Mouse (Mus musculus) midbrain, embryonic 16.5 days (tissue): ENCODE results near the gene Emc10. TPM values are rescaled to one million over a fixed set of nuclear protein-coding genes. Genes with fewer than 3 reads are reported as not detected.

Experiments used
- ATAC-seq: fragments of 200-750 bp; cut with Nextera tagmentation; 2 replicates; pipeline ENCODE4 v1.8.0; 2017; ENCODE audit warnings: moderate TSS enrichment
- H3K27ac ChIP-seq: fragments of 300-500 bp; sonication (generic); 2 replicates; pipeline ENCODE4 v1.5.1; 2014; ENCODE audit warnings: mild to moderate bottlenecking, low read length, mixed read lengths
- H3K27me3 ChIP-seq: fragments of 300-500 bp; sonication (generic); 2 replicates; pipeline ENCODE4 v1.6.1; 2014; ENCODE audit warnings: low read depth, low read length, mixed read lengths; ENCODE audit not compliant: control insufficient read depth, insufficient read depth
- H3K36me3 ChIP-seq: fragments of 300-500 bp; sonication (generic); 2 replicates; pipeline ENCODE4 v1.6.1; 2014; ENCODE audit warnings: mild to moderate bottlenecking, low read length, moderate library complexity, mixed read lengths; ENCODE audit not compliant: control insufficient read depth, insufficient read depth
- H3K4me1 ChIP-seq: fragments of 300-500 bp; sonication (generic); 2 replicates; pipeline ENCODE4 v1.6.1; 2014; ENCODE audit warnings: mild to moderate bottlenecking, low read length, mixed read lengths; ENCODE audit not compliant: control insufficient read depth, insufficient read depth
- H3K4me2 ChIP-seq: fragments of 300-500 bp; sonication (generic); 2 replicates; pipeline ENCODE4 v1.6.1; 2014; ENCODE audit warnings: mild to moderate bottlenecking, low read length, mixed read lengths
- H3K4me3 ChIP-seq: fragments of 300-500 bp; sonication (generic); 2 replicates; pipeline ENCODE4 v1.5.1; 2014; ENCODE audit warnings: low read depth, mild to moderate bottlenecking, low read length, moderate library complexity, mixed read lengths
- H3K9ac ChIP-seq: fragments of 300-500 bp; sonication (generic); 2 replicates; pipeline ENCODE4 v1.6.1; 2014; ENCODE audit warnings: low read depth, low read length, mixed read lengths
- H3K9me3 ChIP-seq: fragments of 300-500 bp; sonication (generic); replicated peaks from 2 replicates; pipeline ENCODE4 v1.6.1; 2014; ENCODE audit warnings: mild to moderate bottlenecking, low read length, mixed read lengths; ENCODE audit not compliant: control insufficient read depth, poor library complexity, severe bottlenecking
- WGBS: fragments of 180-500 bp; shearing (Covaris S2); extraction: QIAGEN DNeasy Blood & Tissue Kit; methylation state at CpG from one replicate; pipeline ENCODE4 v1.1.7; 2014; 5-methylcytosine and 5-hydroxymethylcytosine counted together
- polyA plus RNA-seq: library from polyadenylated mRNA; unstranded; fragments of >200 nt; fragmentation: Nextera tagmentation; extraction: Ambion mirVana; gene quantifications from 2 replicates; pipeline ENCODE4 v1.2.1, GENCODE M21; 2015

Gene Emc10
- polyA plus RNA-seq, 1 experiment from 2014 or later, result 137 TPM

DNA sequence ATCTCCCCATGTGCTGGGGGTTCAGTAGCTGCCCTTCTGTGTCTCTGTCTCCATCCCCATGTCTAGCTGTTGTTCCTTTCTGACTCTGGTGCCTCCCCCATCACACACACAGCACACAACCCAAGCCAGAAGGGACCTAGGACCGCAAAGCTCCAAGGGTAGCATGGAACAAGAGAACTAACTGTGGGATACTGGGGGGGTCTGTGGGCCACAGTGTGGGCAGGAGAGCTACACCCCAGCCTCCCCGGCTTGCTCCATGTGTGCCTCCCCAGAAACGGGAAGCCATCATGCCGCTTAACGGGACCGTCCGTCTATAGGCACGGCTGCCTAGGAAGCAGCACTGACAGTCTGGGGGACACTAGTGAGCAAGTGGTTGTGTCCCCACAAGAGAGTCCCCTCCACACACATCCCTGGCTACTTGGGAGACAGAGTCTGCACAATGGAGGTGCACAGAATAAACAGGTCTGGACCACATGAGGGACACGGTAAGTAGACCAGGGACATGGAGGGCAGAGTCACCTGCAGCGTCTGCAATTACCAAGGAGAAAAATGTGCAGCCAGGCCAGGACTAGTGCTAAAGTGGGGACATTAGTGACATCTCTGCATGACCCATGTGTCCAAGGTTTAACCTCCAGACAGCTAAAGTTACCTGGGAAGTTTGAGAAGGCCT, 32.6 kb downstream of the Emc10 start:
- H3K9ac ChIP-seq, result peak overlapping the region; percentile 34
- H3K36me3 ChIP-seq, result peaks cover 34% of the 10 kb centered on the region
- peak overlapping the region; percentile 88 for H3K27ac ChIP-seq
- no peaks in the 10 kb centered on the region for H3K27me3 ChIP-seq
- no peak overlapping the region for H3K4me3 ChIP-seq
- no peaks in the 10 kb centered on the region for H3K9me3 ChIP-seq
- 84% methylated on average over 10 of the region's 10 CpGs for WGBS
- no peak overlapping the region for H3K4me2 ChIP-seq
- H3K4me1 ChIP-seq, result peaks cover 34% of the 10 kb centered on the region
- ATAC-seq, result no peak

DNA sequence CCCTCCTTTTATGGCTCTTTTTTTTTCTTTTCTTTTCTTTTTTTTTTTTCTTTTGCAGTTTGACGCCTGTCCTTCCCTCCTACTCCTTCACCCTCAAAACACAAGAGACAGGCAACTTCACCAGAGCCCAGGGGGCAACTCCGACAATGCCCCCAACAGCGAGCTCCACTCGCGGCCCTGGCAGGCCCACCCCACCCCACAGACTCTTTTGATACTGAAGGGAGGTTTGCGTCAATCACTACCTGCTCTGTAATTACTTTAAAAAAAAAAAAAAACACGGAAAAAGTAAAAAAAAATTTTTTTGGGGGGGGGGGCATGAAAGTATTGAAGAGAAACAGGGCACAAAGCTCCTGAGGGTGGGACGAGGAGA, 33.3 kb downstream of the Emc10 start:
- no peaks in the 10 kb centered on the region for H3K9me3 ChIP-seq
- no peak overlapping the region for H3K4me3 ChIP-seq
- peaks cover 40% of the 10 kb centered on the region for H3K36me3 ChIP-seq
- H3K27ac ChIP-seq, result no peak overlapping the region
- H3K4me2 ChIP-seq, result no peak overlapping the region
- no peak overlapping the region for H3K9ac ChIP-seq
- H3K27me3 ChIP-seq, result no peaks in the 10 kb centered on the region
- 51% methylated on average over 8 of the region's 8 CpGs for WGBS
- peaks cover 32% of the 10 kb centered on the region for H3K4me1 ChIP-seq
- ATAC-seq, result no peak

DNA sequence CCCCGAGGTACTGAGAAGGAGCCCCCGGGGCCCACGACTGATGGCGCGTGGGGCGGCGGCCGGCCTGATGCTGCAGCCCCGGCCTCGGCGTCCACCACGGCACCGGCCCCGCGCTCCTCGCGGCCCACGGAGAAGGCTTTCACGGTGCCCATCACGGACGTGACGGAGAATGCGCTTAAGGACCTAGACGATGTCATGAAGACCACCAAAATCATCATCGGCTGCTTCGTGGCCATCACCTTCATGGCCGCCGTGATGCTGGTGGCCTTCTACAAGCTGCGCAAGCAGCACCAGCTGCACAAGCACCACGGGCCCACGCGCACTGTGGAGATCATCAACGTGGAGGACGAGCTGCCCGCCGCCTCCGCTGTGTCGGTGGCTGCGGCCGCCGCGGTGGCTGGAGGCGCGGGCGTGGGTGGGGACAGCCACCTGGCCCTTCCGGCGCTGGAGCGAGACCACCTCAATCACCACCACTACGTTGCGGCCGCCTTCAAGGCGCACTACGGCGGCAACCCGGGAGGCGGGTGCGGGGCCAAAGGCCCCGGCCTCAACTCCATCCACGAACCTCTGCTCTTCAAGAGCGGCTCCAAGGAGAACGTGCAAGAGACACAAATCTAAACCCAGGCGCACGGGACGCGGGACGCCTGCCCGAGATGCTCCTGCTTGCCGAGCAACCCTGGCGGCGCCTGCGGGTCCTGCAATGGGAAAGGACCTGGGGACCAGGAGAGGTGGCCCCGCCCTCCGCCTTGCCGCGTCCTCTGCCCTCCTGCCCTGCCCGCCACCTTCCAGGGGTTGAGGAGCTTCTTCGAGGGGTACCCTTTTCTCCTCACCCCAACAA, 33.9 kb downstream of the Emc10 start:
- no peak for ATAC-seq
- Histone ChIP-seq H3K9ac (0 out of 2 replicates have a peak overlapping the region, but pooled peaks have one; percentile 16), H3K9me3 (no peaks in the 10 kb centered on the region), H3K4me3 (no peak overlapping the region), H3K36me3 (peaks cover 40% of the 10 kb centered on the region), H3K4me2 (no peak overlapping the region), H3K27me3 (no peaks in the 10 kb centered on the region), H3K4me1 (peaks cover 31% of the 10 kb centered on the region), H3K27ac (0 out of 2 replicates have a peak overlapping the region, but pooled peaks have one; percentile 22)
- WGBS, result 31% methylated on average over 77 of the region's 77 CpGs

DNA sequence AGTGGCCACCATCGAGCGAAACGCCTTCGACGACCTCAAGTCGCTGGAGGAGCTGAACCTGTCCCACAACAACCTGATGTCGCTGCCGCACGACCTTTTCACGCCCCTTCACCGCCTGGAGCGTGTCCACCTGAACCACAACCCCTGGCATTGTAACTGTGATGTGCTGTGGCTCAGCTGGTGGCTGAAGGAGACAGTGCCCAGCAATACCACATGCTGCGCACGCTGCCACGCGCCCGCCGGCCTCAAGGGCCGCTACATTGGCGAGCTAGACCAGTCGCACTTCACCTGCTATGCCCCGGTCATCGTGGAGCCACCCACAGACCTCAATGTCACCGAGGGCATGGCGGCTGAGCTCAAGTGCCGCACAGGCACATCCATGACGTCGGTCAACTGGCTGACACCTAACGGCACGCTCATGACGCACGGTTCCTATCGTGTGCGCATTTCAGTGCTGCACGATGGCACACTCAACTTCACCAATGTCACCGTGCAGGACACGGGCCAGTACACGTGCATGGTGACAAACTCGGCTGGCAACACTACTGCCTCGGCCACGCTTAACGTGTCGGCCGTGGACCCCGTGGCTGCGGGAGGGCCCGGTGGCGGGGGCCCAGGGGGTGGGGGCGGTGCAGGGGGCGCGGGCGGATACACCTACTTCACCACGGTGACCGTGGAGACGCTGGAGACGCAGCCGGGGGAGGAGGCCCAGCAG, 34.7 kb downstream of the Emc10 start:
- 74% methylated on average over 57 of the region's 57 CpGs for WGBS
- H3K9me3 ChIP-seq, result no peaks in the 10 kb centered on the region
- H3K4me2 ChIP-seq, result no peak overlapping the region
- H3K9ac ChIP-seq, result no peak overlapping the region
- H3K4me1 ChIP-seq, result peaks cover 24% of the 10 kb centered on the region
- peaks cover 43% of the 10 kb centered on the region for H3K36me3 ChIP-seq
- ATAC-seq, result no peak
- H3K27me3 ChIP-seq, result no peaks in the 10 kb centered on the region
- H3K27ac ChIP-seq, result no peak overlapping the region
- no peak overlapping the region for H3K4me3 ChIP-seq

DNA sequence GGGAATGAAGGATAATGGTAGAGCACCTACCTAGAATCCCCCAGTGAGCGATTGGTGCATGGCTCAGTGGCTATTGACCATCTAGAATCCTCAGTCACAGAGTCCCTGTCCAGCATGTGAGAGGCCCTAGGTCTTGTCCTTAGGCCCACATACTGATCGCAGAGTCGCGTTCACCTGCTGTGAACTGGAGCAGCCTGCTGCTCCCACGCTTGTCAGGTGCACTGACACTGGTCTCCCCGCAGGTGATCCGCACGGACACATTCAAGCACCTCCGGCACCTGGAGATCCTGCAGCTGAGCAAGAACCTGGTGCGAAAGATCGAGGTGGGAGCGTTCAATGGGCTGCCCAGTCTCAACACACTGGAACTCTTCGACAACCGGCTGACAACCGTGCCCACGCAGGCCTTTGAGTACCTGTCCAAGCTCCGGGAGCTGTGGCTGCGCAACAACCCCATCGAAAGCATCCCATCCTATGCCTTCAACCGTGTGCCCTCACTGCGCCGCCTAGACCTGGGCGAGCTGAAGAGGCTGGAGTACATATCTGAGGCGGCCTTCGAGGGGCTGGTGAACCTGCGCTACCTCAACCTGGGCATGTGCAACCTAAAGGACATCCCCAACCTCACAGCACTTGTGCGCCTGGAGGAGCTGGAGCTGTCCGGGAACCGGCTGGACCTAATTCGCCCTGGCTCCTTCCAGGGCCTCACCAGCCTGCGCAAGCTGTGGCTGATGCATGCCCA, 35.4 kb downstream of the Emc10 start:
- Histone ChIP-seq H3K36me3 (peaks cover 46% of the 10 kb centered on the region), H3K4me3 (no peak overlapping the region)
- WGBS, result 81% methylated on average over 31 of the region's 31 CpGs

DNA sequence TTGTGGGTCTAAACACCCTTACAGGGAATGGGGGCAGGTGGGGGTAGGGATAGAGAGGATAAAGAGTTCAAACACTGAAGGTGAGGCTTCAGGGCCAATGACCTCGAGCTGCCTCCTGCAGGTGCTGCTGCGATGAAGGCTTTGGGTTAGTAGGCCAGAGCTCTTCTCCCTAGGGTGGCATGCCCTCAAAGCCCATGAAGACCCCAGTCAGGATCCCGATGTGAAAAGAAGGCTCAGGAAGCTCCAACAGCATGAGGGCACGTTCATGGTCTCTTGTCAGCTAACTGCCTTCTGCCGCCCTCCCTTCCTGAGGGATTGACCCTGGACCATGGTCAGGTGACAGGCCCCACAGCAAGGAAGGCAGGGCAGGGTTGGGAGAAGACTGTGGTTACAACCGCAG, 36.3 kb downstream of the Emc10 start:
- no peaks in the 10 kb centered on the region for H3K9me3 ChIP-seq
- H3K27me3 ChIP-seq, result no peaks in the 10 kb centered on the region
- H3K4me3 ChIP-seq, result no peak overlapping the region
- 84% methylated on average over 6 of the region's 6 CpGs for WGBS
- H3K4me2 ChIP-seq, result no peak overlapping the region
- peaks cover 46% of the 10 kb centered on the region for H3K36me3 ChIP-seq
- peaks cover 16% of the 10 kb centered on the region for H3K4me1 ChIP-seq
- H3K9ac ChIP-seq, result no peak overlapping the region
- H3K27ac ChIP-seq, result no peak overlapping the region
- ATAC-seq, result no peak

More for the DNA sequence above, 35.4 kb downstream of the Emc10 start:
- H3K4me2 ChIP-seq, result no peak overlapping the region
- H3K27ac ChIP-seq, result no peak overlapping the region
- no peaks in the 10 kb centered on the region for H3K27me3 ChIP-seq
- ATAC-seq, result no peak
- no peak overlapping the region for H3K9ac ChIP-seq
- H3K9me3 ChIP-seq, result no peaks in the 10 kb centered on the region
- peaks cover 23% of the 10 kb centered on the region for H3K4me1 ChIP-seq

DNA sequence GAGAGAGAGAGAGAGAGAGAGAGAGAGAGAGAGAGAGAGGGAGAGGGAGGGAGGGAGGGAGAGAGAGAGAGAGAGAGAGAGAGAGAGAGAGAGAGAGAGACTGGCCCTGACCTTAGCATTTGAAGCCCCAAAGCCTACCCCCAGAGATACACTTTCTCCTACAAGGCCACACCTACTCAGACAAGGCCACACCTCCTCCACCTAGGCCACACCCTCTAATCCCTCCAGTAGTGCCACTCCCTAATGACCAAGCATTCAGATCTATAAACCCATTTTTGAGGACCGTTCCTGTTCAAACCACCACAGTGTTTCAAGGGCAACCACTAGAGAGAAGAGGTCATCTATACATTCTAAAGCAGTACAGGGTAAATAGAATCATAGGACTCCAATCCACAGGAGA, 40.0 kb downstream of the Emc10 start:
- H3K4me1 ChIP-seq, result peaks cover 25% of the 10 kb centered on the region
- H3K4me2 ChIP-seq, result no peak overlapping the region
- H3K9ac ChIP-seq, result no peak overlapping the region
- ATAC-seq, result no peak
- no peaks in the 10 kb centered on the region for H3K9me3 ChIP-seq
- no peak overlapping the region for H3K27ac ChIP-seq
- H3K4me3 ChIP-seq, result no peak overlapping the region
- no peaks in the 10 kb centered on the region for H3K27me3 ChIP-seq
- 97% methylated on average over 1 of the region's 1 CpGs for WGBS
- peaks cover 24% of the 10 kb centered on the region for H3K36me3 ChIP-seq

DNA sequence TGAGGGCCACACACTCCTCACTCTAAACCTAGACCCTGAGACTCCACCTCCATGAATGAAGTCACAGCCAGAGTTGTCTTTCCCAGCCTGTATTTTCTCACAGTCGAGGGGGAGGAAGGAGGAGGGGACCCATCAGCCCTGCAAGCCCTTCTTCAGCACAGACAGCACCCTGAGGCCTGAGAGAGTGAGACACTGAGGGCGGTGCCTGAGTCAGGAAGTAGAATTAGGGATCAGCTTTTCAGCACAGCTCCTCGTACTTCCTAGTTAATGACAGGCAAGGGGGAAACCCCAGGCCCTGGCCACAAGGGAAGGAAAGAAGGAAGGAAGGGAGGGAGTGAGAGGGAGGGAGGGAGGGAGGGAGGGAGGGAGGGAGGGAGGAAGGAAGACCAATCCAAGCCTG, 43.1 kb downstream of the Emc10 start:
- H3K4me1 ChIP-seq, result peaks cover 40% of the 10 kb centered on the region
- H3K27me3 ChIP-seq, result no peaks in the 10 kb centered on the region
- no peak overlapping the region for H3K4me3 ChIP-seq
- no peaks in the 10 kb centered on the region for H3K9me3 ChIP-seq
- peaks cover 28% of the 10 kb centered on the region for H3K36me3 ChIP-seq
- 18% methylated on average over 3 of the region's 3 CpGs for WGBS
- H3K27ac ChIP-seq, result no peak overlapping the region
- H3K9ac ChIP-seq, result no peak overlapping the region
- no peak for ATAC-seq
- no peak overlapping the region for H3K4me2 ChIP-seq
